Mouse (Mus musculus) ovary, adult 18-20 months (tissue): ENCODE measurements around the gene Gadd45gip1.

Source experiments
- DNase-seq: peaks from one replicate; pipeline ENCODE4 v3.0.0; 2022; ENCODE audit warnings: low spot score, mixed read lengths

The Gadd45gip1 gene

DNA sequence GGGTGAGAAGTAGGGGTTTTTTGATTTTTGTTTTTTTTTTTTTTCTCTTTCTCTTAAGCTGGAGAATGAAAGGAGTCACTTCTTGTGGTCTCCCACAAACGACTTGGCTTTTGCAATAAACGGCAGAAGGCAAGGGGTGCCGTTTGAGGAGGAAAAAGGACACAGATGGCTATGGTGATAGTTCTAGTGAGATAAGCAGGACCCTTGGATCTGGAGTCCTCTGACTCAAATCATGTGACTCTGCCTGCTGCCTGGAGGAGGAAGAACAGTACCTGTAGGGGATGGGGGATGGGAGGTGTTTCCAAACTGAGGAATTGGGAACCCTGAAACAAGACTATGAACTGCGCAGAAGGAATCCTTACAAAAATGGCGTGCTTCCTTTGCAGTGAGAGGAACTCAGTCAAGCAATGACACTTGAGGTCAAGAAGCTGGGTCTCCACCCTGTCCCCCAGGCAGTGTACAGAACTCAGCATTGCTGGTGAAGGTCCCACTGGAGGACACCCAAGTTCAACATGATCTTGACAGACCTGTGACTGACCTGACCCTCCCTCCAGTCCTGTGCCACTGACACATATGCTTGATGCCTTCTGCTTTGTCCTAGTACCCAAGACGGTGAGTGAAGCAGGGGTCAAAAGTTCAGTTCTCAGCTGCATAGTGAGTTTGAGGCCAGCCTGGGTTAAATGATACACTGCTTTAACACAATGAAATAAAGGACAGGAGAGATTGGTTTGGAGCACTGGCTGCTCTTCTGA is 16.5 kb downstream of the Gadd45gip1 start:
- no peak for DNase-seq

DNA sequence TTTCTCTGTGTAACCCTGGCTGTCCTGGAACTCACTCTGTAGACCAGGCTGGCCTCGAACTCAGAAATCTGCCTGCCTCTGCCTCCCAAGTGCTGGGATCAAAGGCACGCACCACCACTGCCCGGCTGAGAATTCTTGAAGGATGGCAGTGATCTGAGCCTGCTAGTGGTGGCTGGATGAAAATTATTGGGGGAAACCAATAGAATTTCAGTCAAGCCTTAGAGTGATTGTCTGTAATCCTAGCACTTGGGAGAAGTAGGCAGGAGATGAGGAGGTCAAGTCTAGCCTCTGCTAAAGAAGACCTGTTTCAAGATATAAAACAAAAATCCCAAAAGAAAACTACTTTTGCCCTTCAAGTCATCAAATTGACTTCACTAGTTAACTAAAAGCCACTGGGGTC is 25.1 kb downstream of the Gadd45gip1 start:
- DNase-seq, result no peak

DNA sequence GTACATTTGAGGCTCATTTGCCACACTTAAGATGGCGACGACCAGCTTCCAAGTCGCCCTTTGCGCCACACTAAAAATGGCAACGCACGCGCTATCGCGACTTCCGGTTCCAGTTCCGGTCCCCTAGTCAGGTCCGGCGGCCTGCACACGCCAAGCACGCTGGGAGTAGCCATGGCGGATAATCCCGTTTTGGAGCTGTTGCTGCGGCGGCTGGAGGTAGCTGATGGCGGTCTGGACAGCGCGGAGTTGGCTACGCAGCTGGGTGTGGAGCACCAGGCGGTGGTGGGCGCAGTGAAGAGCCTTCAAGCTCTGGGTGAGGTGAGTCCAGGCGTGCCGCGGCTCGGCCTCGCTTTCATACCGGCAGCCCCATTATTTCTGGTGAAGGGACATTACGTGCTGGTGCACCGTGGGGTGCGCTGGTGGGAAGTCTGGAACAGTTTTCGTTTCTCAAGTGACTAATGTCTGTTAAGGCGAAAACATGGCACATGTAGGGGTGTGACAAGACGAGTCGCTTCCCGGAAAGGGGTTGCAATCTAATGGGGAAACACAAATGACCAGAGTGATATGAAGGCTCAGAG is 25.6 kb downstream of the Gadd45gip1 start, which contains the start of gene Farsa:
Farsa (plus strand) TSS at position 126 of the 578 bp plus-strand sequence.
- peak; percentile 85 for DNase-seq

DNA sequence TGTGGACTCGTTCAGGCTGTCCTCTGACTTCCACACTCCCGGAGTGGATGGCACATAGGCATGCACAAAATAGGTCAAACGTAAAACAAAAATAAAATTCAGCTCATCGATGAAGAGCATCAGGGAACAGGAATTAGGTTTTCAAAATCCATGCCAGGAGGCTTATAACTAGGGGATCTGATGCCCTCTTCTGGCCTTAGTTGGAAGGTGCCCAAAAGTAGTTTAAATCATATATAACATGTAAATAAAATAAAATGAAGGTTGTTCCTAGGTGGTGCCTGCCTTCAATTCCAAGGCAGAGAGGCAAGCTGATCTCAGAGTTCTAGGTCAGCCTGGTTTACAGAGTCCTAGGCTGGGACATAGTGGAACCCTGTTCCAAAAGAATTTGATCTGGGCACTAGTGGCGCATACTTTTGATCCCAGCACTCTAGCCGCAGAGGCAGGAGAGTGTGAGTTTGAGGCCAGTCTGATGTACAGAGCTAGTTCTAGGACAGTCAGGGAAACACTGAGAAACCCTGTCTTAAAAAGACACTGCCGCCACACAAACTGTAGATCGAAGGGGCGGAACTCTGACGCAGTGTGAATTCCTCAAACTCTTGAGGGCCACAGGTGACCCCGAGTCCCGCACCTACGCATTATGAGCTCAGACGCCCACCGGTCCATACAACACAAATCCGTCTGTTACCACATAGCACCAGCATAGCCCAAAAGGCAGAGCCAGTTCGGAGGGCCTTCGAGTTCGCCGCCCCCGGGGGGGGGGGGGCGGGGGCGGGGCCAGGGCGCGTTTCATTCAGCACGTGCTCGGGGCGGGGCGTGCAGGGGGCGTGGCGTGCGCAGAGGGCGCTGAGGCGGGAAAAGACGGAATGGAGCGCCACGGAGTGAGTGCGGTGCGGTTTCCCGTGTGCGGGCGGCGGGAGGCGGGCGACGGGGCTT is 40.3 kb downstream of the Gadd45gip1 start, which contains the start of gene Syce2:
Syce2 (plus strand) TSS at position 736 of the 933 bp plus-strand sequence.
- DNase-seq, result peak; percentile 57

DNA sequence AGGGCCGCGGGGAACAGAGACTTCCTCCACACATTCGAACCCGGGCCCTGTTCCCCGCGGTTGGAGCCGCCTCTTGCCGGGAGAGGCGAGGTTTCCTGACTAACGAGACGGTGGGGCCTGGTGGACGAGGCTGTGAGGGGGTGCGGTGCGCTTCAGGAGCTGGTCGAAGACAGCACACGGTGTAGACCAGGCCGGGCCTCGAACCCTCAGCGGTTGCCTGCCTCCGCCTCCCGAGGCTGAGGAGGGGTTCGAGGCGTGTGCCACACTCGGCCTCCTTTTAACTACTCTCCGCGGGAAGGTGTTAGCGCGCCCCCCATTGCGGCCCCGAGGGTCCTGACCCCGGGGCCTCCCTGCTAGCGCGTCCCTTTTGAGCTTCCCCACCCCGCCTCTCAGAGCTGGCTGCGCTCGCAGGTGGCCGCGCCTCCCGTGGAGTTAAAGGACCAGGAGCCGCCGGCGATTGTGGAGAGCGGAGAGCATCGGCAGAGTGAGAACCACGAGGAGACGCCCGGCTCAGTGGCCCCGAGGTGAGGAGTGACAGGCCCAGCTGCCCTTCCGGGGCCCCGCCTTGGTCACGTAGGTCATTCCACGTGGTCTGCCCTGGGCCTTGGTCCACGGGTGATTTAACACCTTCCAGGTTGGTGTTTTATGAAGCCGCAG is 41.1 kb downstream of the Gadd45gip1 start:
- no peak for DNase-seq

DNA sequence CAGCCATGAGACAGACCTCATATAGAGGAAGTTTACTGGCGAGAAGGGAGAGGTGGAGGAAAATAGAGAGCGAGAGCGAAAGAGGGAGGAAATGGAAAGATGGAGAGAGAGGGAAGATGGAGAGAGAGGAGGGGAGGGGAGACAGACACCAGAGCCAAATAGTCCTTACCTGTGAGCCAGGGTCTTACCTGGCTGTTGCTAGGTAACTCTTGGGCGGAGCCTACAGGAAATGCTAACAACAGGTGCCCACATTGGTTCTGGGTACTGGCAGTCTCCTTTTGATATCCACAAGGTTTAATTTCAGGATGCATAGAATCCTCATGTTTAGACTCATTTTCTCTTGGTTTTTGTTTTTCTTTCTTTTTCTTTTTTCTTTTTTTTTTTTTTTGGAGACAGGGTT is 41.7 kb downstream of the Gadd45gip1 start:
- DNase-seq, result no peak

DNA sequence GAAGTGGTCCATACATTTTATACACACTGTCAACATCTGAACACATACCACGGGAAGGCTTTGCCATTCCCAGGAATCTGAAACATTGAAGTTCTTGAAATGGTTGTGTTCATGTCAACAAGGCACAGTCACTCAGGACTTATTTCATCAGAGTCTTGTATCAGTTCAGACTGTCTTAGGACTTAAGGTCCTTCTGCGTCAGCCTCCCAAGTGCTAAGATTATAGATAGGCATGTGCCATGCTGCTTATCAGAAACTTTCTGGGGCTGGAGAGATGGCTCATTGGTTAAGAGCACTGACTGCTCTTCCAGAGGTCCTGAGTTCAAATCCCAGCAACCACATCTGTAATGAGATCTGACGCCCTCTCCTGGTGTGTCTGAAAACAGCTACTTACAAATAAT is 43.0 kb downstream of the Gadd45gip1 start:
- no peak for DNase-seq

DNA sequence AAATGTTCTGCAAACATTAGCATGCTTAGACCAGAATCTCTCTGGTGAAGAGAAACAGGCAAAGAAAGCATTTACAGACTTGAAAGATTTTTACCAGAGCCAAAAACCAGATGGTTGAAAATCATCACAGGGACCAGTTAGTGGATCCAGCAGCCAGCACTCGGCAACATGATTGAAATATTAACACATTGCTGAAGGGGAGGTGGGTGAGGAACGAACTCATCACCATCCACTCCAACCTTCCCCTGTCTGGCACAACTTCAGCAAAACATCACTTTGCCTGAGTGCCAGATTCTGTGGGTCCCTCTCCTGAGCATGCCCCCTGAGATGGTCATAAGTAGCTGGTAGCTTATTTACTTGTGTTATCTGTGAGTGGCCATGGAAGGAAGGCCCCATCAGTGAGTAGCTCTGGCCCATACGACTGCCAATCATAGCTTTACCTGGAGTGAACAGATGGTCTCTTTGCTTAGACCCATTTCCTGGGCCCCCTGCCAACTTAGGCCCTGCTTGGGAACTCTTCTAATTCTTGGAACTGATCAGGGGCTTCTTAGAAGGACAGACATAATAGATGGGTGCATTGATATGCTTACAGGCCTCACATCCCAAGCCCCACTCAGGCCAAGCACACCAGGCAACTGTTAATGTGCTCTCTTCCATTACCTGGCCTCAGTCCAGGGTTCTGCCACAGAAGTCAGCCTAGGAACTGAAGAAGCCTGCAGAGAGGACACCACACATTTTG is 46.1 kb downstream of the Gadd45gip1 start:
- no peak for DNase-seq

DNA sequence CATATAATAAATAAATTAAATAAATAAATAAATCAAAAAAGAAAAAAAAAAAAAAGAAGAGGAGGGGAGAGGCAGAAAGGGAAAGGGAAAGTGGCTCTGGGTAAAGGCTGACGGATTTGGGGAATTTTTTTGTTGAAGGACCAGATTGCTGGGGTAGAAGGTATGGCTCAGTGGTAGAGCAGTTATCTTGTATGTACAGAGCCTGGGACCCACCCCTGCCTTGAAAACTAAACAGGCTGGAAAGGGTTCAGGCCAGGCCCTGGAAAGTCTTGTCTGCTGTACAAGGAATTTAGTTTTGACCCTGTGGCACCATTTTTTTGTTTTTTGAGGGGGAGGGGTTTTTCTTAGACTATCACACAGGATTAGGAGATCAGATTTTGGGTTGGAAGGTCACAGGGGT is 47.6 kb downstream of the Gadd45gip1 start:
- DNase-seq, result no peak

DNA sequence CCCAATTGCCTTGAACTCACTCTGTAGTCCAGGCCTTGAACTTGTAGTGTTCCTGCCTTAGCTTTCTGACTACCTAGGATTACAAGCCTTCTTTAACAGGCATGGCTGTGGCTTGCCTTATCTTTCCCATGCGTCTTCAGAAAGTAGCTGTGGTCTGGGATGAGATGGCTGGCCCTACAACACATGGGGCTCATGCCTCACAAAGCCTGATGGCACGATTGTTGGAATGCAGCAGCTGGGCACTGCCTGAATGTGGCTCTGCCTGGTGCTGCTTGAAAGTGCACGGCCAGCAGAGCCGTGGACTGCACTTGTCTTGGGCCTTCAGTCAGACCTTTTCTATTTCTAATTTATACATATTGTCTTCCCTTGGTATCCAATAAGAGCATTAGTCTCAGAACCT is 53.4 kb downstream of the Gadd45gip1 start:
- no peak for DNase-seq
